Mouse (Mus musculus) ES-Bruce4 (cell line): ENCODE data around the gene Fam214b.

ENCODE experiments used
- CTCF ChIP-seq: IDR thresholded peaks from one replicate; pipeline ENCODE4 v1.8.1; 2011; ENCODE audit warnings: low read depth, low read length
- EP300 ChIP-seq: IDR thresholded peaks from 2 replicates; pipeline ENCODE4 v1.6.1; 2011; ENCODE audit warnings: low read depth, low read length; ENCODE audit not compliant: insufficient read depth
- POLR2A ChIP-seq: IDR thresholded peaks from one replicate; pipeline ENCODE4 v1.8.1; 2011; ENCODE audit warnings: low read length; ENCODE audit not compliant: insufficient read depth

GRCm38 (mm10) chr4:43029121-43029520, 16.9 kb downstream of the Fam214b start:
- TF ChIP-seq CTCF (no peak), POLR2A (no peak), EP300 (no peak)
